Mouse (Mus musculus): ENCODE measurements around the gene Srebf1.

Srebf1 gene

DNA sequence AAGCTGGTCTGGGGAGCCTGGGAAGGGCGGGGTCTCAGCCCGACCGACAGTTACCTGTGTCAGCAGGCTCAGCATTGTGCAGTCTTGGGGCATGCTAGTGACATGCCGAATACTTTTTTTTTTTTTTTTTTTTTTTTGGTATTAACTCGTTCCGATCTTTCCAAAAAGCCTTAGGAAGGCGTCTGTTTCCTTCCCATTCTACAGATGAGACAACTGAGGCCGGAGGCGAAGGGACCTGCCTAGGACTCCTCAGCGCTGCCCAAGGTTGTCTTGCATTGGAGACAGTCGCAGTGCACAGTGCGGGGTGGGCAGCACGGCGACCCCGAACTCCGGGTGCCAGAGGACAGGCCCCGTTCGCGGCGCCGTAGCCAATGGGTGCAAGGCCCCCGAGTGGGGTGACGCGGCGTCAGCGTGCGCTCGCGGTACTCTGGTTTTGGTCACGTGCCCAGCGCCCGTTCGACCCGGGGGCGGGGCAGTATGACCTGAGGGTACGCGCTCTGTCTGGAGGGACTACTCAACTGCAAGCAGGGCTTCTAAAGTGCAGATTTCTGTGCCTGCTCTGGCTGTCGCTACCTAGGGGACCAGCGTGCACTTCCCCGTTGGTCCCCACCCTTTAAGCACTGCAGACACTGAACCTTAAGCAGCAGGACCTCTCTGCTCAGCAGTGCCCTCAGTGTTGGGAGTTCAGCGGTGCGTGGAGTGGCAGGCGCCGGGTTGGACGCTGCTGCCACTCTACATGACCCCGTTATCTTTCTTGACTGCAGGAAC is at the start of gene Srebf1:
TSS of gene Srebf1 (minus strand) at position 113 of the 768 bp plus-strand sequence.
- ATAC-seq (ENCODE audit: insufficient number of reproducible peaks, low FRiP score, low TSS enrichment) = 0 out of 2 replicates have a peak, but pooled peaks have one; percentile 31

DNA sequence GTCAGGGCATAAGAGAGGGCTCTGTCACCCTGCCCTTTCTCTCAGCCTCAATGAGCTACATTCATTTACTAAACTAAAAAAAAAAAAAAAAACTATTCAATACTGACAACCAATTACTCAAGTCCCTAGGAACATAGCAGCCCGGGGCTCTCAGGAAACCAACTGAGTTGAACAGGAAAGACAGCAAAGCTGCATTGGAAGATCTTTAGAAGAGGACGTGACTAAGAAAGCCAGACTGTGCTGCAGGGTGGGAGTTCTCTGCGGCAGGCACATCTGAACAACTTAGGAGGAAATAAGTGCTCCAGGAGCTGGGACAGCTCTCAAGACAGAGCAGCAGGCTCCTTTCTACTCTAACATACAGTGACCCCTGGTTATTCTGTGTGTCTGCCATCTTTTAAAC is 46.2 kb upstream of the Srebf1 start:
- ATAC-seq (ENCODE audit: insufficient number of reproducible peaks, low FRiP score, low TSS enrichment) = no peak

DNA sequence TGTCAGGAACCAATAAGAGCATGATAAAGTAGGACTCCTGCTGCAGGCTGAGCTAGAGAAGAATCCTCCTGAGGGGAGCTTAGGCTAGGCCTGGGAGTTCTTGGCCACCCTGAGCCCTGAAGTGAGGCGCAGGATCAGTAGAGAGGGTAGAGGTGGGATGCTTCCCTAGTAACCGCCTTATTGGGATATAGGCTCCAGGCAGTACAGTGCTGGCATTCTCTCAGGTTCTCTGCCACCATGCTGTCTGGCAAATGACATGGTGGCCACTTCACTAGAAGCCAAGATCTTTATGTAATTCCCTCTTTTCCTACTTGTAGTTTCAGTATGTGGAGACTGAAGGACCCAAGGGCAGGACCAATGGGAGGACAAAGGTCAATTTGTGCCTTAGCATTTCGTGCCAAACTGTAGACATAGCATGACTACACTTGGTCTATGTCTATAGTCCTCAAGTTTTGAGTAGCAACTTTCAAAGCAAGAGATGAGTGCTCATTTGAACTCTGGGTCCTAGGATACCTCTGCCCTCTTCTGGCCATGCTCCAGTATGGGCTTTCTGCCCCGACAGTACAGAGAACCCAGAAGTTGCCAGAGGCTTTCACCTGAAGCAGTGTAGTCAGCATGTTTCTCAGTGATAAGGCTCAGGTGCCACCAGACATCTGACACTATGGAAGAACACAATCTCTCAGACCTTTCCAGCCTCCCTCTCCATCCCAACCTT is 43.0 kb upstream of the Srebf1 start:
- ATAC-seq (ENCODE audit: insufficient number of reproducible peaks, low FRiP score, low TSS enrichment) = no peak

DNA sequence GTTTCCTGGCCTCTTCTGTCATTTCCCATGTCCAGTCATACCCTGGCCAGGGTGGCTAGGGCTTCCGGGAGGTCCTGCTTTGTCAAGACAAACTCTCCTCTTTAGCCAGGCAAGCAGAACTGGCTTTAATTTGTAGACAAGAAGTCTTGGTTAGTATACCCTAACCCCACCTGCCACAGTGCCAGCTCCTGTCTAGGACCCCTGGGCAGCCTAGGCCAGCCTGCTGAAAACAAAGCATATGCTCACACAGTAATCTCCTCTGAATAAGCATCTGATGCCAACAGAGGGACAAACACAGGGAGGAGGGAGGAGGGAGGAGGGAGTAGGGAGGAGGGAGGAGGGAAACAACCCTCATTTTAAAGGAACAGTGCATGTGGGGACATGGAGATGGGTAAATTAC is 42.3 kb upstream of the Srebf1 start:
- ATAC-seq (ENCODE audit: insufficient number of reproducible peaks, low FRiP score, low TSS enrichment) = peak; percentile 90

DNA sequence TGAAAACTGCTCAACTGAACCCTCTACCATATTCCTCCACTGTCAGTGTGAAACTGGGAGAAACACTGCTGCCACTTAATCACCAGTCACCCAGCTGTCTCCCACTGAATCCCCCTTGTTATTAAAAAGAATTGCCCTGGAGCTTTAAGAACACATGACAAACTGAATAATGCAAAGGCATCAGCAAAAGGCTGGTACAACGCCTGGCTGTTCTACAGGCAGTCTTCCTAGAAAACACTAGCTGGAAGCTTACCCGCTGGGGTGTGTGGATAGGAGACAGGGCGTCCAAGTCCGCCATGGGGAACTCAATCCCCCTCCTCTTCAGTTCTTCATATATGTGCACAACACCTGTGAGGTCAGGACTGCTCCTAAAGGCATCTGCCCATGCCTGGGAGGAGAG is 40.0 kb upstream of the Srebf1 start:
- no peak for ATAC-seq (ENCODE audit: insufficient number of reproducible peaks, low FRiP score, low TSS enrichment)

DNA sequence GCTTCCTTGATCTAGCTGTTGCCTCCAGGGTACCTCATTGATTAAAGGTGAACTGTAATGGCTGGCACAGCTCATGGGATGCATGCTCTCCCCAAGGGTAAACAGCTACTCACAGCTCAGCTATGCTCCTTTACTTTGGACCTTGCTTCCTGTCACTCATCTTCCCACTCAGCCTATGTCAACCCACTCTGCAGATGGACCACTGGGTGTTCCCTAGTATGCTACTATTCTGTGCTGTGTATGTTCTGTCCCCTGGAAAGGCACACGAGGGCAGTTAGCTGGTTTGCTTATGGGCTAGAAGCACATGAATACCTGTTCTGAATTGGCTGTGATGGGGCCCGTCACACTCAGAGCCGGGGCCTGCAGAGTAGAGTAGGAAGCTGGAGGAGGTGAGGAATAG is 38.4 kb upstream of the Srebf1 start:
- ATAC-seq (ENCODE audit: insufficient number of reproducible peaks, low FRiP score, low TSS enrichment) = no peak

DNA sequence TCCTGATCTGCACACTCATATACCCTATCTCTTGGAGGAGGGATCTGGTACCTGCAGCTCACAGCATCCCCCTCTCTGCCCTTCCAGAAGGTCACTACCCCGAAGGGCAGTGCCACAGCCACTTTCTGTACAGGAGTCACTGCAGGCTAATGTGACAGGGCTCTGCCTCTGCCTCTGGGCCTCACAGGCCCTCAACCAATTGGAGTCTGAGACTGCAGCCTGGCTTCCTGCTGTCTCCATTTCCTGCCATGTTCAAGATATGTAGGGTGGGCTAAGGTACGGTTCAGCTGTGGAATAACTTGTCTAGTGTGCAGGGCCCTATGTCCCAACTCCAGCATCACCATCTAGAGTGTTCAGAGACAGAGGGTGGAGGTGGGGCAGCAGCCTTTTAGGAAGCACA is 35.3 kb upstream of the Srebf1 start:
- no peak for ATAC-seq (ENCODE audit: insufficient number of reproducible peaks, low FRiP score, low TSS enrichment)

DNA sequence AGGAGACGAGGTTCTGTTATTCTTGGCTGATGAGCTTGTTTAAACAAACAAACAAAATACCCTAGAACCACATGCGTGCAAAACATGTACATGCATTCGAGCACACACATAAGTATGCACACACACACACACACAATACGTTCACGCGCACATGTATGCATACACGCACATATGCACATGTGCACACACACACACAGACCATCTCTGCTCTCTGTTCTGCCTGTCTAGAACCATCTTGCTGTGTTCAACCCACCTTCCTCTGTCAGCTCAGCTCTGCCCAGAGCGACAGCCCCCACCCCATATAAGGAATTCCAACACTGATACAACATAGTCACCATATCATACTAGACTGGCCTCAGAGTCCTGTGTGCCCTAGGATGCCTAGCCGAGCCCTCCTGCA is 34.3 kb upstream of the Srebf1 start:
- peak; percentile 15; the same call in 1 of the 2 replicates for ATAC-seq (ENCODE audit: insufficient number of reproducible peaks, low FRiP score, low TSS enrichment)

DNA sequence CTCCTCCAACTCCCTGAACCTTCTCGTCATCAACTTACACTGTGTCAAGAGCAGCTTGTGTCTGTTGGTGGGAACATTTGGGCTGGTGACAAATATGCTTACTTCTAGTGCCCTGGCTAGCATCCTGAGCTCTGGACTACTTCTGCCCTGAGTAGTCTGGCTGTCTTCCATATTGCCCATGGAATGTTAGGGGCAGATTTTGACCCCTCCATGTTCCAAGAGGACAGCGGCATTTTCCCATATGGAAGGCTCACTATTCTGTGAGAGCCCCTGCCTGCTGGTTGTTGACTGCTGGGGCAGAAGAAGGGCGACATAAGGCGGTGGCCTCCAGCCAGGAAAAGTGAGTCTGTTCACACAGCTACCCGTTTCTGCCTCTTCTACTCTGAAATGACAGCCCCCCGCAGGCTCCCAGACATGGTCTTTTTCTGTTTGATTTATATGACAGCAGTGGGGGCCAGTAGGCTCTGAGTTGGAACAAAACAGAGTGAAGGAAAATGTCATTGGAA is 33.8 kb upstream of the Srebf1 start:
- peak; percentile 64; the same call in 1 of the 2 replicates for ATAC-seq (ENCODE audit: insufficient number of reproducible peaks, low FRiP score, low TSS enrichment)

DNA sequence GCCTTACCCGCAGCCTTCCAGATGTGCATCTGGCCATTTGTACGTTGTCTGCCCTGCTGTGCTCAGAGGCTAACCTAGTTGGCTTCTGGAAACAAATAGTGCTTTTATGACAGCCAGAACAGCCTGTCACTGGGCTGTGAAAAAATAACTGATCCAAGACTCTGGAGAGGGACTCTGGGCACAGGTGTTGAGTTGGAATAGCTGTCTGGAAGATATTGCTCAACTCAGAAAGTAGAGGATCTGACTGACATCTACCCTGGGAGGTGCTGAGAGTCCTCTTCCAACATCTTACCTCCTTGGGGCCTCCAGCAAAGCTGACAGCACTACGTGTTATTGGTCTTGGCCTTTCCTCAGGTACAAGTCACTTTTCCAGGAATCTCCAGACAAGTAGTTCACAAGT is 33.3 kb upstream of the Srebf1 start:
- no peak for ATAC-seq (ENCODE audit: insufficient number of reproducible peaks, low FRiP score, low TSS enrichment)

DNA sequence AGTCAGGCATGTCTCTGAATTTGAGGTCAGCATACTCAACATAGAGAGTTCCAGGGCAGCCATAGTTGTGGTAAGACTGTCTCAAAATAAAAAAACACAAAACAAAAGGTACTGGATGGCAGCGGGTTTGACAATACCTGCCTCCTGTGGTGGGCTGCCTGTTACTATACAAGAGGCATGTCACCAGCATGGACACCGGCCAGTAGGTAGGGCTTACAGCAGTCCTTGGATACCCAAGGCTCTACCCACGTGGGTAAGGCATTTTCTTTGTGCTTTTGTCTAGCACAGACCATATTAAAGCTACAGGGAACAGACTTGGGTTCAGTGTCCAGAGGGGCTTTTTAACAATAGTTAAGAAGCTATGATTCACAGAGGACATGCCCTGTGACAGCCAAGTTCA is 32.8 kb upstream of the Srebf1 start:
- no peak for ATAC-seq (ENCODE audit: insufficient number of reproducible peaks, low FRiP score, low TSS enrichment)

DNA sequence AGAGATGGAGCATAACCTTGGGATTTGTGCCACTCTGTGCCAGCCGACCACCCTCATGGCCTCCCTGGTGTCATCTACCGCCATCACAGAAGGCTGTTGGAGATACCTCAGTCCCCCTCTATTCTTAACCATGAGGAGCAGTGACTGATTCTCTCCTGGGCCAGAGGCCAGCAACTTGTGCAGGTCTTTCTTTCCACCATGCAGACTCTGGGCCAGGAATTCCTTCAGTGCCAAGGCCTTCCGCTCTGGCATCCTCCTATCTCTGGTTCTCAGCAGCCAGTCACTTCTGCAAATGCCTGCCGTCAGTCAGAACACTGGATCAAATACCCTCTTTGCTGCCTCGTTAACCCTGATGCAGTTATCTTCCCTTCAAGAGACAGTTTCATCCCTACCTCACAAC is 31.9 kb upstream of the Srebf1 start:
- ATAC-seq (ENCODE audit: insufficient number of reproducible peaks, low FRiP score, low TSS enrichment) = no peak

DNA sequence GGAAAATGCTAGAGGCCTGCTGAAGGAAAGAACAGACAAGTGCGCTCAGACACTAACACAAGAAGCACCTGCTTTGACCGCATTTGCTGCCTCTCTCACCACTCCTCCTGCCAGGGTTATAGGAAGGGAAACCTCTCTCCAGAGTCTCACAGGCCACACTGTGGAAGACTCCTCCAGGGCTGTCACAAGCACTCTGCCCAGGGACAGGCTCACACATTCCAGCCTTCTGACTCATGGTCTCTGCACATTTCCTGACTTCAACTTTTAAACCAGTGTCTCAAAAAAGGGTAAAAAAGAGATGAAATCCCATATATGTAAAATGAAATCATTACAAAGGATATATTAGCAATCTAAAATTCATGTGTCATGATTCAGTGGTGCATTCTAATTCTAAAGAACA is 31.2 kb upstream of the Srebf1 start:
- no peak for ATAC-seq (ENCODE audit: insufficient number of reproducible peaks, low FRiP score, low TSS enrichment)

DNA sequence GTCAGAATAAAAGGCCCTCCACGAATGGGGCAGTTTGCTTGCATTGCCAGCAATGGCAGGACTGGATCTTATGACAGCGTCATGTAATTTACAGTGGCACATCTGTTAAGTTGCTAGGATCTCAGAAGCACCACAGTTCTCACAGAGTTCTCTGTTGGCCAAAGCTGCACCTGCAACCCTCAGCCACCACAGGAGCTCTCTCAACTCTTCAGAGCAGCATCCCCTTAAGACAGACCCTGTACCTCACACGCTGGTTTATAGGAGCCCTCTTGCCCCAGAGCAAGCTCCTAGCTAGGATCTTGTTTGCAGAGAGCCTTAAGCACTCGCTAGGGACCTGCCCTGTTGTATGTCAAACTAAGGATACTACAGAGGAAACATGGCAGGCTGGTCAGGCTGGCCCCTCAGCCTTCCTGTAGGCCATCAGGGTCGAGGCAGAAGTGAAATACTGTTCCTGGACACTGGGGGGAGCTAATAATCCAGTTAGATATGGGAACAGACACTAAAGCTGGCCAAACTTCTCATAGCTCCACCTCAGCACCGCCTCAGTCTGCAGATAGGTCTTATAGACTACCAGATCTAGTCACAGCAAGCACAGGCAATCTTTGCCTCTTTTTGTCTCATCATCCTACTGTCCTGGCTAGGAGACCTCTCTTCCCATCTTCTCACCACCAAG is 28.7 kb upstream of the Srebf1 start:
- no peak for ATAC-seq (ENCODE audit: insufficient number of reproducible peaks, low FRiP score, low TSS enrichment)

DNA sequence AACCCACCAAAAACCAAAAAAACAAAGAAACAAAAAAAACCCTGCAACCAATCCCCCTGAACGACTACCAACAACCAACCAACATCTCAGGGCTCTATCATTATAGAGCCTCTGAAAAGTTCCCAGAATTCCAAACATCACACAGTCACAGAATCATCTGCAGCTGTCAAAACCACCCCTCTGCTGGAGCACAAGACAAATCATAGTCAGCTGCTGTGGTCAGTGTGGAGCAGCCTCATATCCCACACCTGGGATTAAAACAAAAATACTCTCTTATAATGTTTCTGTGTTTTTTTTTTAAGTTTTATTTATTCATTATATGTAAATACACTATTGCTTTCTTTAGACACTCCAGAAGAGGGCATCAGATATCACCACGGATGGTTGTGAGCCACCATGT is 27.5 kb upstream of the Srebf1 start:
- no peak for ATAC-seq (ENCODE audit: insufficient number of reproducible peaks, low FRiP score, low TSS enrichment)

DNA sequence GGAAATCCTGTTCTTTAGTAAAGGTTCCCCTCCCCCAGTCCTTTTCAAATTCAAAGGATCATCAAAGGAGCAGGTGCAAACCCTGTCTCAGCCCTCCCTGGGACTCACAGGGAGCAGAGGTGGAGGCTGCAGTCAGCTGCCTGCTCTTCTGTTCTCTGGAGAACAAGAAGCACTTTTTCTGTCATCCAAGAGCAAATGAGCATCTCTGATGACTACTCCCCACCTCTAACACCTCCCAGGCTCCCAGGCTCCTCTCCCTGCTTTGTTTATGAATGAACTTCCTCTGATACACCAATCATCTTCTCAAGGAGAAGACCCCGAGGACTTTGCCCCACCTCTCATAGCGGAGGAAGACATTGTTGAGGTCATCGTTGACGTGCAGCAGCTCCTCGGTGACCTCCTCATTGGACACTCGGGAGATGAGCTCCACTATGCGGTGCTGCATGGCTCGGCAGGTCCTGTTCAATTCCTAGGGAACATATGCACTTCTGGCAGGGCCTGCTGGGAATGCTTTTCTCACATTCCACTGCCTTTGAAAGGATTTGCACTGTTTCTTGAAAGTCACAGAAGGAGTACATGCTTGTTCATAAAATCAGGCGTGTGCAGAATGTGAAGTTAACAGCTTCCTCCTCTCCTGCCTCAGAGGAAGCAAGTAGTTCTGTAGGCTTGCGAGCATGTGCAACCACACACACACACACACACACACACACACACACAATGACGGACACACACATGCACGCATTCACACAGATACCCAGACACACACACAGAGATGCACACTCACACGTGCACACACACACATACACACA is 26.4 kb upstream of the Srebf1 start:
- no peak for ATAC-seq (ENCODE audit: insufficient number of reproducible peaks, low FRiP score, low TSS enrichment)

DNA sequence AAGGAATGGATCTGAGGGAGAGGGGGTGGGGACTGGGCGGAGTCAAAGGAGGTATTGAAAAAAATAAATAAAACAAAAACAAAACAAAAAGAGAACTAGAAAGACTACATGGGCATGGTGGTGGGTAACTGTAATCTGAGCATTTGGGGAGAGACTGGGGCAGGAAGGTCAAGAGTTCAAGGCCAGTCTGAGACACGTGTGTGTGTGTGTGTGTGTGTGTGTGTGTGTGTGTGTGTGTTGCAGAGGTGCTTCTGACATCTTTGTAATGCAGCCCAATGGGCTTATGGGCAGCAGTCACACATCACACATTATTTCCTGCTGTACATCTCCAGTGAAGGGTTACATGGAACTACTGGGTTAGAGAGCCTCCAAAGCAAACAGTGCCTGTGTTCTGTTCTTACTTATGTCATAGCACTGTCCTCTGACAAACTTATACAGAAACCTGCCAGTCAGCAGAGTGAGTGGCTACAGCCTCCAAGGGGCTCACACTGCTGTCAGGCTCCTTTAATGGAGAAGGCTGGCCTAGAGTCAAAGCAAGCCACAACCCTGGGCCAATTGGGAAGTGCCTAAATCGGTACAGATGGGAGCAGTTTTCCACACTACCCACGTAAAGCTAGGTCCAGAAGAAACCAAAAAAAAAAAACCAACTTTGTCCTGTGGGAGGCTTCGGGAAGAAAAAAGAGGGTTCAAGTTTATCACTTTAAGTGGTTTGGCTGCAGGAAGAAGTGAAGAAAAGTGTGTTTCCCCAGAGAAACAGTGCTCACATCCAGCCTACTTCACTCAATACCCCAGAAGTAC is 25.6 kb upstream of the Srebf1 start:
- no peak for ATAC-seq (ENCODE audit: insufficient number of reproducible peaks, low FRiP score, low TSS enrichment)

DNA sequence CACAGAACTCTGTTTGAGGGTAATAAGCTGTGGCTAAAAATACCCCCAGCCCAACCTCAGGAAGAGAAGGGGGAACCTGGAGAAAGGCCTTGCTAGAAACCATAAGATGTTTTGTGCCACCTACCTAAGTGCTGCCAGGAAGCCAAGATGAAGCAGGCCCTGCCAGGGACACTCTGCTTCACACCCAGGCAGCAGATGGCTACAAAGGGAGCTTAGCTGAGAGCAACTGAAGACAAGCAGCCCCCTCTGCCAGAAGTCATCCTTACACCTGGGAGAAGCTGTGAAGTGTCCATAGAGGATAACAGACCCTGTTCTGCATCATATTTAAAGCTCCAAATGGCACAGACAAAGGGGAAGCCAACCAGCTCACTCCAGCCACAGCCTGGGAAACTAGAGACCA is 23.7 kb upstream of the Srebf1 start:
- ATAC-seq (ENCODE audit: insufficient number of reproducible peaks, low FRiP score, low TSS enrichment) = no peak

DNA sequence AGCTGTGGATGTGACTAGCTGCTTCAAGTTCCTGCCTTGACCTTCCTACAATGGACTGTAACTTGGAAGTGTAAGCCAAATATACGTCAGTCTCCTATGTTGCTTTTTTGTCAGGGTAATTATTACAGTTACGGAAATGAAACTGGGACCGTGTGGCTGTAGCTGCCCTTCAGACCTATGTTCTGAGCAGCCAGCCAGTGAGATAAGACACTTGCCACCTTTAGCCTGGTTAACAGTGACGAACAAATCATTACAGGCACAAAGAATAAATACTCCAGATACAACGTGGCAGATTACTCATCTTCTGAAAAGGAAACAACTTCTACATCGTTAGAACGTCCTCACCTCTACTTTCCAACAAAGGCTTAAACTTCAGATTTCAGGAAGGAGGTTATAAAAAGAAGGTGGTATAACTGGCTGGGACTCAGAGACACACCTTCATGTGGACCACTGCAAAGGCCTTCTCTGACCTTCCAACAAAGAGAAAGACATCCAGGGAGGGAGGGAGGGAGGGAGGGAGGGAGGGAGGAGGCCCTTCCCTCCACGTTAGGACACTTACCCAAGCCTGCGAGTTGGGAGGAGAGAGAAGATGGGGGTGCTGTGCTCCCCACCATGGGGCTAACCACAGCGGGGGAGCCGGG is 22.2 kb upstream of the Srebf1 start:
- no peak for ATAC-seq (ENCODE audit: insufficient number of reproducible peaks, low FRiP score, low TSS enrichment)
